Mouse (Mus musculus): Measurements from ENCODE around the gene Rnase1. TPM values are rescaled to one million over a fixed set of nuclear protein-coding genes. Genes with fewer than 3 reads are reported as not detected.

Gene Rnase1
- polyA plus RNA-seq, 1 experiment from 2014 or later: 0.24 TPM

DNA sequence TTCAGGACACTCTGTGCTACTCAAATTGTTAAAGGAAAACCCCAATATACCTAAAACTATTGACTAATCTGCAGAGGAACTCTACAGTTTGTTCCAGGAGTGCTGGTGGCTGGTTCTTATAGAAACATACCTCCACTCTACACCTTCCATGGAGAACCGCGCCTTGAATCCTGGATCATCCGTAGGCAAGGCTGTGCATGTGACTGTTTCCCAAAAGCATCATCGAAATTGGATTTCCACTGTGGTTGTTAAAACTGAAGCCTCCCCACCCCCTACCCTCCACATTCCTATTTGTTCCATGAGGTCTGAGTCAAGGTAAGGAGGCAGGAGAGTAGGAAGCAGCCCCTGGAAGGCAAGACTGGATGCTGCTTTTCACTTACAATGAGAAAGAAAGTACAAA, 2.1 kb downstream of the Rnase1 start:
- Histone ChIP-seq H3K4me2 (ENCODE audit: low read depth) (no peak overlapping the region), H3K27ac (ENCODE audit: low read depth, low read length) (no peak overlapping the region), H3K9ac (ENCODE audit: low read length) (no peak overlapping the region), H3K4me1 (ENCODE audit: control insufficient read depth, insufficient read depth, low read length) (peaks cover 5% of the 10 kb centered on the region; the same call in 1 of the 2 replicates), H3K36me3 (ENCODE audit: control insufficient read depth, insufficient read depth, low read length) (no peaks in the 10 kb centered on the region), H3K4me3 (ENCODE audit: low read depth, low read length) (no peak overlapping the region), H3K9me3 (ENCODE audit: control insufficient read depth, low read length) (no peaks in the 10 kb centered on the region), H3K27me3 (ENCODE audit: control insufficient read depth, insufficient read depth, low read length) (no peaks in the 10 kb centered on the region)
- WGBS: 96% methylated on average over 4 of the region's 4 CpGs
- ATAC-seq (ENCODE audit: insufficient read depth, low FRiP score, low TSS enrichment): no peak
- no peak for DNase-seq (ENCODE audit: low spot score)

DNA sequence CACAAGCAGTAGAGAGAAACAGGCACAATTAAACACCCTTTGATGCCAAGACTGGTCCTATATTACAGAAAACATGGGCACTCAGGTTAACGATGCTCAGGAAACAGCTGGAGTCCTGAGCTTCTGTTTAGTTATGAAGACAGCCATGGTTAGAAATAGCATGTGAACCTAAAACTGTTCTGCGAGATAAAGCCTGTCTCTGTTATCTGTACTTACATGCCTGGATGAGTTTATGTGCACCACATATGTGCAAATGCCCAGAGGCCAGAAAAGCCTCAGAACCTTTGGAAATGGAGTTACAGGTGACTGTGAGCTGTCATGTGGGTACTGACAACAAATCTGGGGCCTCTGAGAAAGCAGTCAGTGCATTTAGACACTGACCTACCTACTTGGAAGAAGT, 2.6 kb downstream of the Rnase1 start:
- ATAC-seq (ENCODE audit: insufficient read depth, low FRiP score, low TSS enrichment) (no peak), DNase-seq (ENCODE audit: low spot score) (no peak)
- Histone ChIP-seq H3K4me2 (ENCODE audit: low read depth) (no peak overlapping the region), H3K4me1 (ENCODE audit: control insufficient read depth, insufficient read depth, low read length) (peaks cover 5% of the 10 kb centered on the region; the same call in 1 of the 2 replicates), H3K9me3 (ENCODE audit: control insufficient read depth, low read length) (no peaks in the 10 kb centered on the region), H3K4me3 (ENCODE audit: low read depth, low read length) (no peak overlapping the region), H3K27ac (ENCODE audit: low read depth, low read length) (no peak overlapping the region), H3K9ac (ENCODE audit: low read length) (no peak overlapping the region), H3K27me3 (ENCODE audit: control insufficient read depth, insufficient read depth, low read length) (no peaks in the 10 kb centered on the region), H3K36me3 (ENCODE audit: control insufficient read depth, insufficient read depth, low read length) (no peaks in the 10 kb centered on the region)
- 91% methylated on average over 2 of the region's 2 CpGs for WGBS

DNA sequence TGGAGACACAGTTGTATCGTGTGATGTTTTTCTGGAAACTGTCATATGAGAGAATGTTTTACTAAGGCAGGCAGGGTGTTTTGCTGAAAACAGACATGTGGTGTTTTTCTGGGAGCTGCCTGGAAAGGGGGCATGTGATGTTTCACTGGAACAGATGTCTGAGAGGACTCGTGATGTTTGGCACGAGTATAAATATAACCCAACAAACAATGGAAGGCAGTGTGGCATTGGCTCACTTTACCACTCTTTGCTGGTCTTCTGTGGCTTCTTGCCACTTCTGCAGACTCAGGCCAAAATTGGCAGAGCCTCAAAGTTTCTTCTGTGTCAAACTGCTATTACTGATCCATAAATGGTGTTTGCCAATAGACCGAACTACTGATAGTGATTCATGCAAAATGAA, 3.3 kb downstream of the Rnase1 start:
- Histone ChIP-seq H3K27ac (ENCODE audit: low read depth, low read length) (no peak overlapping the region), H3K4me1 (ENCODE audit: control insufficient read depth, insufficient read depth, low read length) (peaks cover 5% of the 10 kb centered on the region; the same call in 1 of the 2 replicates), H3K9me3 (ENCODE audit: control insufficient read depth, low read length) (no peaks in the 10 kb centered on the region), H3K9ac (ENCODE audit: low read length) (no peak overlapping the region), H3K4me2 (ENCODE audit: low read depth) (no peak overlapping the region), H3K36me3 (ENCODE audit: control insufficient read depth, insufficient read depth, low read length) (no peaks in the 10 kb centered on the region), H3K27me3 (ENCODE audit: control insufficient read depth, insufficient read depth, low read length) (no peaks in the 10 kb centered on the region), H3K4me3 (ENCODE audit: low read depth, low read length) (no peak overlapping the region)
- DNase-seq (ENCODE audit: low spot score) (no peak), ATAC-seq (ENCODE audit: insufficient read depth, low FRiP score, low TSS enrichment) (no peak)
- 80% methylated on average over 4 of the region's 4 CpGs for WGBS

DNA sequence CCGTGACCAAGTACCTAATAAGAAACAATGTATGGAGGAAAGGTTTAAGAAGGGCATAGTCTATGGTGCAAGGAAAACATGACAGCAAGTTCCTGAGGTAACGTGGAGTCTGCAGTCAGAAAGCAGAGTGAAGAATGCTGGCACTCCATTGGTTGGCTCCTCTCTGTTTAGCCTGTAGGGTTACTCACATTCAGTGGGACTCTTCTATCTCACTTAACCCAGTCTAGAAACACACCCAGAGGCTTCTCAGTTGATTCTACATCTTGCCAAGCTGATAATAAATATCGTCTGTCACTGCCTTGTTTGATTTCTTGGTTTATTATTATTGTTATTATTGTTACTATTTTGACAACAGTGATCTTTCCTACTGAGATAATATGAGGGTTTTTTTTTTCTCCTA, 4.0 kb downstream of the Rnase1 start:
- no peak overlapping the region for H3K27ac ChIP-seq (ENCODE audit: low read depth, low read length)
- DNase-seq (ENCODE audit: low spot score) (no peak), ATAC-seq (ENCODE audit: insufficient read depth, low FRiP score, low TSS enrichment) (no peak)
- no peaks in the 10 kb centered on the region for H3K36me3 ChIP-seq (ENCODE audit: control insufficient read depth, insufficient read depth, low read length)
- WGBS: 87% methylated on average over 3 of the region's 3 CpGs
- no peaks in the 10 kb centered on the region for H3K27me3 ChIP-seq (ENCODE audit: control insufficient read depth, insufficient read depth, low read length)
- H3K9me3 ChIP-seq (ENCODE audit: control insufficient read depth, low read length): no peaks in the 10 kb centered on the region
- H3K4me1 ChIP-seq (ENCODE audit: control insufficient read depth, insufficient read depth, low read length): peaks cover 5% of the 10 kb centered on the region; the same call in 1 of the 2 replicates
- no peak overlapping the region for H3K4me2 ChIP-seq (ENCODE audit: low read depth)
- no peak overlapping the region for H3K9ac ChIP-seq (ENCODE audit: low read length)
- no peak overlapping the region for H3K4me3 ChIP-seq (ENCODE audit: low read depth, low read length)

DNA sequence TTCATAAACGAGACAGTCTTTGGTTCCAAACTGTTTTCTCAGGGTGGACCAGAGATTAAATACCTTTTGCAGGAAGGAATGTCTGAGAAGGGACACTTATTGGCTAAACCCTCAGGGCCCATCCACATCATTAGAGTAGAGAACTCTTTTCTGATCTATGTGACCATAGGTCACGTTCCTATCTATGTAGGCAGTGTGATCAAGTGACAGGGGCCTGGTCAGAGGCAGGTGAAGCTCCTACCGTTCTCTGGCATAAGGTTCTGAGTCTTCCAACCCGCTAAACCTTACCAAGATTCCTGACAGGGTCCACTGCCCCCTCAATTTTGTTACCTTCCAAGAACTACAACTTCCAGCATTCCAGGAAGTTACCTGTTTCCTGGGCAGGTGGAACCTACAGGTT, 4.5 kb downstream of the Rnase1 start:
- WGBS: 83% methylated on average over 4 of the region's 4 CpGs
- H3K27ac ChIP-seq (ENCODE audit: low read depth, low read length): no peak overlapping the region
- H3K36me3 ChIP-seq (ENCODE audit: control insufficient read depth, insufficient read depth, low read length): no peaks in the 10 kb centered on the region
- DNase-seq (ENCODE audit: low spot score) (no peak), ATAC-seq (ENCODE audit: insufficient read depth, low FRiP score, low TSS enrichment) (no peak)
- H3K9me3 ChIP-seq (ENCODE audit: control insufficient read depth, low read length): no peaks in the 10 kb centered on the region
- no peaks in the 10 kb centered on the region for H3K27me3 ChIP-seq (ENCODE audit: control insufficient read depth, insufficient read depth, low read length)
- H3K4me1 ChIP-seq (ENCODE audit: control insufficient read depth, insufficient read depth, low read length): peaks cover 5% of the 10 kb centered on the region; the same call in 1 of the 2 replicates
- no peak overlapping the region for H3K4me3 ChIP-seq (ENCODE audit: low read depth, low read length)
- no peak overlapping the region for H3K9ac ChIP-seq (ENCODE audit: low read length)
- H3K4me2 ChIP-seq (ENCODE audit: low read depth): no peak overlapping the region

DNA sequence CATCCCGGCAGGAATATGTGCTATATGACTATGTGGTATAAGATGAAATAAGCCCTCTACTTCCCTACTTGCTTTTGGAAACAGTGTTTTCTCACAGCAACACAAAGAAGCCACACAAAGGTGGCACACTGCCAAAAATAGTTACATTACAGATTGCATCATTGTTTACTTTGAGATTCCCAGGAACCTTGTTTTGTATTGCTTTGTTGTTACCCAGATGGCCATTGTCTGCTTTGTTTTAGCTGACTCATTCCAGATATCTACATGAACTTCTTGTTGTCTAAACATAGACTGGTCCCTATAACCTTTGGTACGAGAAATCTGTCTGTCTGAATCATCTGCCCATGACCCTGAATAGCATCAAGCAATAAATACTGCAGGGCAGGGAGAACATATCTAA, 6.2 kb downstream of the Rnase1 start:
- 75% methylated on average over 2 of the region's 2 CpGs for WGBS
- no peaks in the 10 kb centered on the region for H3K27me3 ChIP-seq (ENCODE audit: control insufficient read depth, insufficient read depth, low read length)
- no peaks in the 10 kb centered on the region for H3K36me3 ChIP-seq (ENCODE audit: control insufficient read depth, insufficient read depth, low read length)
- no peak overlapping the region for H3K27ac ChIP-seq (ENCODE audit: low read depth, low read length)
- H3K4me3 ChIP-seq (ENCODE audit: low read depth, low read length): no peak overlapping the region
- H3K9me3 ChIP-seq (ENCODE audit: control insufficient read depth, low read length): no peaks in the 10 kb centered on the region
- no peak overlapping the region for H3K9ac ChIP-seq (ENCODE audit: low read length)
- H3K4me2 ChIP-seq (ENCODE audit: low read depth): no peak overlapping the region
- H3K4me1 ChIP-seq (ENCODE audit: control insufficient read depth, insufficient read depth, low read length): no peaks in the 10 kb centered on the region
- no peak for DNase-seq (ENCODE audit: low spot score)
- ATAC-seq (ENCODE audit: insufficient read depth, low FRiP score, low TSS enrichment): no peak

DNA sequence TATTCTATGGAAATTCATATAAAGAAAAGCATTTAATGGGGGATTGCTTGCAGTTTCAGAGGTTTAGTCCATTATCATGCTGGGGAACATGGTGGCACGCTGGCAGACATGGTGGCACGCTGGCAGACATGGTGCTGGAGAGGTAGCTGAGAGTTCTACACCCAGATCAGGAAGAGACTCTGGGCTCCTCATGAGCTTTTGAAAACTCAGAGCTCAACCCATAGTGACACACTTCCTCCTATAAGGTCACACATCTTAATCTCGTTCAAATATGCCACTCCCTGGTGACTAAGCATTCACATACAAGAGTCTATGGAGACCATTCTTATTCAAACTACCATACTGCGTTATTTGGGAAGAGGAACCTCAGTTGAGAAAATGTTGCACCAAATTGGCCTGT, 14.2 kb downstream of the Rnase1 start:
- Histone ChIP-seq H3K4me2 (ENCODE audit: low read depth) (no peak overlapping the region), H3K4me3 (ENCODE audit: low read depth, low read length) (no peak overlapping the region), H3K9me3 (ENCODE audit: control insufficient read depth, low read length) (no peaks in the 10 kb centered on the region), H3K4me1 (ENCODE audit: control insufficient read depth, insufficient read depth, low read length) (no peaks in the 10 kb centered on the region), H3K27me3 (ENCODE audit: control insufficient read depth, insufficient read depth, low read length) (no peaks in the 10 kb centered on the region), H3K9ac (ENCODE audit: low read length) (no peak overlapping the region), H3K36me3 (ENCODE audit: control insufficient read depth, insufficient read depth, low read length) (no peaks in the 10 kb centered on the region), H3K27ac (ENCODE audit: low read depth, low read length) (no peak overlapping the region)
- 90% methylated on average over 4 of the region's 4 CpGs for WGBS
- no peak for DNase-seq (ENCODE audit: low spot score)
- no peak for ATAC-seq (ENCODE audit: insufficient read depth, low FRiP score, low TSS enrichment)

DNA sequence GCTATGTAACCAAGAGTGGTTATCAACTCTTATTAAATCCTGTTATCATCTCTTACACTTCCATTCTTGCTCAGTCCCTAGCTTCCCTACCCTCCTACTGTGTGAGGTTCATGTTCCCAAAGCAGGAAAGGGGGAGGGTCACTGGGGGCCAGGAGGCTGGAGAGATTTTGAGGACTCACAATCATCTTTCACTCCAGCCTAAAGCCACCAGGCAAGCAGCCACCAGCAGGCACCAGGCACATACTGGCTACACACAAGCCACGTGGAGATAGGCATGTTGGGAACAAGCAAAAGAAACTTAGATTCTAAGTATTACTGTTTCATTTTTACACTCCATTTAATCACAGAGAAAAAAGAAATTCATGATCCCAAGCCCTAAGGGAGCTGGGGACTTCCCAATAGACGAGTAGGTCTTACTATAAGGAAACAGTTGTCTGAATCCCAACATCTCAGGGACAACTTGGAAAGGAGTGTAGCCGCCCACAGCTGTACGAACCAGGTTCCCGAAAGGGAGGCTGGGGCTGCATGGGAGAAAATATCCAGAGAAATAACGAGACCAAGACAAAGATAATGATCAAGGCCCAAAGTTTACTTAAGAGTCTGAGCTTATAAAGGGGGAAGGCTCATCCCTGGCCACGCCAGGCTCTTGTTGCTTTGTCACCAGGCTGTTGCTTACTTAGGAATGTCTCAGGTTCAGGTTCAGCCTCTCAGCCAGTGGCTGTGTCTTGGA, 15.3 kb downstream of the Rnase1 start:
- 82% methylated on average over 7 of the region's 7 CpGs for WGBS
- H3K4me1 ChIP-seq (ENCODE audit: control insufficient read depth, insufficient read depth, low read length): no peaks in the 10 kb centered on the region
- DNase-seq (ENCODE audit: low spot score): no peak
- H3K27ac ChIP-seq (ENCODE audit: low read depth, low read length): no peak overlapping the region
- no peak overlapping the region for H3K4me2 ChIP-seq (ENCODE audit: low read depth)
- no peaks in the 10 kb centered on the region for H3K27me3 ChIP-seq (ENCODE audit: control insufficient read depth, insufficient read depth, low read length)
- no peaks in the 10 kb centered on the region for H3K9me3 ChIP-seq (ENCODE audit: control insufficient read depth, low read length)
- H3K36me3 ChIP-seq (ENCODE audit: control insufficient read depth, insufficient read depth, low read length): no peaks in the 10 kb centered on the region
- no peak overlapping the region for H3K9ac ChIP-seq (ENCODE audit: low read length)
- ATAC-seq (ENCODE audit: insufficient read depth, low FRiP score, low TSS enrichment): no peak
- no peak overlapping the region for H3K4me3 ChIP-seq (ENCODE audit: low read depth, low read length)

DNA sequence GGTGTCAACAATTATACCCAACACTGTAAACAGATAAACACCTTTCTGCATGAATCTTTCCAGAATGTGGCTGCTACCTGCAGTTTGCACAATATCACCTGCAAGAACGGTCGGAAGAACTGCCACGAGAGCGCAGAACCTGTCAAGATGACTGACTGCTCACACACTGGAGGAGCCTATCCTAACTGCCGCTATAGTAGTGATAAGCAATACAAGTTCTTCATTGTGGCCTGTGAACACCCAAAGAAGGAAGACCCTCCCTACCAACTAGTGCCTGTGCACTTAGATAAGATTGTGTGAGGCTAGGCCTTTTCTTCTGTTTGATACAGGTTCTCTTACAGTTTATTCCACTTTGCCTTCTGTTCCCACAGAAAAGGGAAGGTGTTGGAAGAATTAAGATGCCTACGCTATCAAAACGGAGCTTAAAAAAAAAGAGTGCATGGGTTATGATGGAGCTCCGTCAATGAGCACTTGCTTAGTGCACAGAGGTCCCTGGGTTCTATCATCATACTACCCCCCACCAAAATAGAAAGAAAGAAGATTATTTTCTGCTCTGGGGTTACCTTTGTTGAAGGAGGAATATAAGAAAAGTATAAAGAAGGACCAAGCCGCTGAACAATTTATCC, 16.2 kb downstream of the Rnase1 start:
- Histone ChIP-seq H3K4me3 (ENCODE audit: low read depth, low read length) (no peak overlapping the region), H3K27me3 (ENCODE audit: control insufficient read depth, insufficient read depth, low read length) (no peaks in the 10 kb centered on the region), H3K27ac (ENCODE audit: low read depth, low read length) (no peak overlapping the region), H3K9me3 (ENCODE audit: control insufficient read depth, low read length) (no peaks in the 10 kb centered on the region), H3K4me1 (ENCODE audit: control insufficient read depth, insufficient read depth, low read length) (no peaks in the 10 kb centered on the region), H3K36me3 (ENCODE audit: control insufficient read depth, insufficient read depth, low read length) (no peaks in the 10 kb centered on the region), H3K4me2 (ENCODE audit: low read depth) (no peak overlapping the region), H3K9ac (ENCODE audit: low read length) (no peak overlapping the region)
- no peak for DNase-seq (ENCODE audit: low spot score)
- ATAC-seq (ENCODE audit: insufficient read depth, low FRiP score, low TSS enrichment): no peak
- WGBS: 89% methylated on average over 9 of the region's 9 CpGs

Data from neural tube, embryonic 11.5 days (tissue).